Mouse (Mus musculus) lung, postnatal 0 days (tissue): Measurements from ENCODE around the gene Gm11437.

Experiments used
- CTCF ChIP-seq: IDR thresholded peaks from 2 replicates; pipeline ENCODE4 v1.5.1; 2016; ENCODE audit warnings: antibody characterized with exemption, mild to moderate bottlenecking
- EP300 ChIP-seq: IDR thresholded peaks from 2 replicates; pipeline ENCODE4 v1.6.1; 2016; ENCODE audit warnings: antibody characterized with exemption, mild to moderate bottlenecking, control low read depth

GRCm38 (mm10) chr11:84167046-84167526 is at the start of gene Gm11437:
- TF ChIP-seq CTCF (no peak), EP300 (no peak)
